Mouse (Mus musculus): ENCODE data around the gene Twsg1. TPM values are rescaled to one million over a fixed set of nuclear protein-coding genes. Genes with fewer than 3 reads are reported as not detected.

Twsg1 gene
- total RNA-seq, 2 experiments from 2014 or later, result 29.0 to 32.7 TPM

DNA sequence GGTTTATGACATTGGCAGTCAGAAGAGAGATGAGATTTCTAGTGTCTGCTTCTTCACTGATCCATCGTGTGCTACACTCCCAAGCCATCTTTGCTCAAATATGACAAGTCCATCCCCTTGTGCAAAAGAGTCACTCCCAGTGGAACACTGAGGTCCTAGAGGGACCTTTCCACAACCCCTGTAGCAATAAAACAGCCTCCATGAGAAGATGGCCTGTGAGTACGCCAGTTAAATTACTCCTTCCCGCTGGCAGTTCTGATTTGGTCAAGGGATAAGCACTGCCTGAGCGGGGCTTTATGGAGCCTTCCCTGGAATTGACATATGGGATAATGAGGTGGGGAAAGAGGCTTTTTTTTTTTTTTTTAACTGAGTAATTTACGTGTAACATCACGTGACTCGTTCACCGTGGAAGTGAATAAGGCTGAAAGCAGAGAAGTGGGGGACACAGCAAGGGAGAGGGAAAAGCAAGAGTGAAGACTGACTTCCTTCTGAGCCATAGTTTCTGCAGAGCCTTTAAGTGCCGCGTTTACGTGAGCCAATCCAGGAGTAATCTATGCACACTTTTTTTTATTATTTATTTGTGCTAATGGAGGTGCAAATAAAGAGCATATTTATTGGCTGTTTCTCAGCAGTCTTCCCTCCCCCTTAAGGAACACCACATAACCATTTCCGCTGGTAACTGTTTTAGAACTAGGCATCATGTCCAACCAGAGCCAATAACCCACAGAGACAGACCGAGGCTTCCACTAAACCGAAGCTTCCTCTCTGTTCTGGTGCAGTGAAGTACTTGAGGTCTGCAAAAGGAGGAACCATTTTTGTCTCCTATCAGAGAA lies 65.1 kb downstream of the Twsg1 start, which contains the start of gene Ralbp1:
Gene Ralbp1, minus strand, starts transcription at position 102 of the 833 bp plus-strand sequence.
- peak; percentile 11 for DNase-seq

GRCm38 (mm10) chr17:65885398-65885696 lies 65.7 kb downstream of the Twsg1 start:
- DNase-seq, result no peak

GRCm38 (mm10) chr17:65884691-65885397 lies 66.2 kb downstream of the Twsg1 start:
- peak; percentile 98 for DNase-seq

GRCm38 (mm10) chr17:65884061-65884669 lies 66.9 kb downstream of the Twsg1 start:
- peak; percentile 62 for DNase-seq

GRCm38 (mm10) chr17:65877026-65877425 lies 74.0 kb downstream of the Twsg1 start:
- no peak for DNase-seq

DNA sequence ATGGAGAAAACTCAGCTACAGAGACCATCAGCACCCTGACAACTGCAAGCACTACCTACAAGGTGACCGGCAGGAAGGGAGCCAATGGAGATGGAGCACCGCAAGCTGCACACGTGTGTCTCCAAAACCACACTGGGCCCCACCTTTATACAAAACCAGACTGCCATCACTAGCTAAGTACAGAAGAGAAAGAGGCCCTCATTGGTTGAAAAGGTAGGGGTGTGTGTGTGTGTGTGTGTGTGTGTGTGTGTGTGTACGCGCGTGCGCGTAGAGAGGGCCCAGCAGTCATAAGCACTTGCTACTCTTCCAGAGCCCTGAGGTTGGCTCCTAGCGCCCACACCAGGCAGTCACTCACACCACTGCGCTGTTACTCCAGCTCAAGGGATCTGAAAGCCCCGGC lies 77.2 kb downstream of the Twsg1 start:
- no peak for DNase-seq

- DNase-seq, result no peak
Measured at GRCm38 (mm10) chr17:65873156-65873555, 77.9 kb downstream of the Twsg1 start.

DNA sequence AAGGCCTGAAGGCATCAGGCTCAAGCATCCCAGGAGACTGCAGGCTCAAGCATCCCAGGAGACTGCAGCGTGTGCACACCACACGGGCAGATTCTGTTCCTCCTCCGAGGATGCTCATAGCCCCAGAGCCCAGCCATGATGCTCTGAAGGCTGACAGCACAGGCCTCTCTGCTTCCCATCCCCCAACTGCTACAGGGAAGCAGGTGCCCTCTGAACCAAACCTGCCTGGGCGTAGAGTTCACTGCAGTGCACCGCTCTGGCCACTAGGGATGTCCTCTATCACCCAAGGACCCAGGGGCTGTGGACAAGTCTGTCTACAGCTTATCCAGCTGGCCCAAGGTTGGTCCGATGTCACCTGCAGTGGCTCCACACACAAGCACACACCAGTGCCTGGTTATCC lies 78.4 kb downstream of the Twsg1 start:
- DNase-seq, result peak; percentile 25

DNA sequence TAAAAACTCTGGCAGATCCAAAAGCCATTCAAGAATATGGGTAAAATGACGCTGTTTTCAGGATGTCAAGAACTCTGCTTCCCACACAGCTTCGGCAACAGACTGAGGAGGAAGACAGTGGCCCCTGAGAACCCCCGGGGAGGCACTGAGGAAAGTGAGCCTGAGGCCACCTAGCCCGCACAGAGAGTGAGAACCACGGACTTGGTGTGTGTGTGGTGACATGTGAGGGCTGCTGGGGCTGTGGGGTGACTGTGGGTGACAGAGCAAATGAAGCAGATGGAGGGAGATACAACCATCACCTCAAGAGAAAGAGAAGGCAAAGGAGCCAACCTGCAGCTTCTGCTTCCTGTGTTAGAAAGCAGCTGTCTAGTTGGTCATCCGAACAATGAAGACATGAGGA lies 79.0 kb downstream of the Twsg1 start:
- no peak for DNase-seq

Other genes starting within 250 kb of the Twsg1 start
- 10 to 100 TPM; 22.0 to 24.1 TPM for gene Rab31, start 178.5 kb downstream of the Twsg1 start, total RNA-seq (2021)
- 10 to 100 TPM; 36.3 to 41.9 TPM for gene Ppp4r1, start 168.7 kb downstream of the Twsg1 start, total RNA-seq (2021)
- gene Ralbp1, start 65.4 kb downstream of the Twsg1 start, total RNA-seq (2021), result 10 to 100 TPM; 22.2 to 25.2 TPM
- gene Ankrd12, start 125.9 kb upstream of the Twsg1 start, total RNA-seq (2021), result 10 to 100 TPM; 13.1 to 15.3 TPM
- gene Ndufv2, start 150.3 kb upstream of the Twsg1 start, total RNA-seq (2021), result 100 to 1,000 TPM; 571 to 625 TPM
- 10 to 100 TPM; 16.4 to 17.2 TPM for gene Washc1, start 160.3 kb upstream of the Twsg1 start, total RNA-seq (2021)
- gene Ddx11, start 172.3 kb upstream of the Twsg1 start, total RNA-seq (2021), result 1 to 10 TPM; 2.7 to 3.4 TPM

Data from gastrocnemius, postnatal 10 days (tissue).